Mouse (Mus musculus) layer of hippocampus, adult 9-10 months (tissue): ENCODE measurements around the gene Mob3a.
A peak's percentile ranks its signal among the peaks of the same experiment; 100 is the strongest.
"Not testable (repeated sequence)": the region's sequence is repeated elsewhere in the genome, so short reads cannot be mapped to it uniquely, and the experiment has no call there.

Source experiments
- DNase-seq: peaks from one replicate; pipeline ENCODE4 v3.0.0; 2022; ENCODE audit warnings: low spot score

Gene Mob3a

GRCm38 (mm10) chr10:80663485-80664196, 38.1 kb downstream of the Mob3a start:
- DNase-seq: no peak

DNA sequence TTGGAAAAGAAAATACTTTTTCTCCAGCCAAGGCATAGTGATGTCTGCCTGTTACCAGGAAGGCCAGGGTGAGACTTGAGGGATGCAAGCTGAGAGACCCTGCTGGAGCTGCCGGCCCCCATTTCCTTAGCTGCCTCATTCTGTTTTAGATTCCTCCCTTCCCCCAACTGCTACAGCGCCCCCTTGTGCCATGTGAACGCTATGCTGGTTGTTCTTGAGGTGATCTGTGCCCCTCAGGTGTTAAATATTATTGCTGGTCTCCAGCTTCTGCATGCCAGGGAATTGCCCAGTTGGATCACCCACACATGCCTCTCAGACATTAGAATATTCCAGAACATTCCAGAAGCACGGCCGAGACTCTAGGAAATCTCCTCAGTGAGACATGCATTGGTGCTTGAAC, 40.6 kb downstream of the Mob3a start:
- DNase-seq: no peak

GRCm38 (mm10) chr10:80659213-80659612, 42.6 kb downstream of the Mob3a start:
- DNase-seq: peak; percentile 78

GRCm38 (mm10) chr10:80658841-80659202, 43.0 kb downstream of the Mob3a start:
- DNase-seq: no peak

DNA sequence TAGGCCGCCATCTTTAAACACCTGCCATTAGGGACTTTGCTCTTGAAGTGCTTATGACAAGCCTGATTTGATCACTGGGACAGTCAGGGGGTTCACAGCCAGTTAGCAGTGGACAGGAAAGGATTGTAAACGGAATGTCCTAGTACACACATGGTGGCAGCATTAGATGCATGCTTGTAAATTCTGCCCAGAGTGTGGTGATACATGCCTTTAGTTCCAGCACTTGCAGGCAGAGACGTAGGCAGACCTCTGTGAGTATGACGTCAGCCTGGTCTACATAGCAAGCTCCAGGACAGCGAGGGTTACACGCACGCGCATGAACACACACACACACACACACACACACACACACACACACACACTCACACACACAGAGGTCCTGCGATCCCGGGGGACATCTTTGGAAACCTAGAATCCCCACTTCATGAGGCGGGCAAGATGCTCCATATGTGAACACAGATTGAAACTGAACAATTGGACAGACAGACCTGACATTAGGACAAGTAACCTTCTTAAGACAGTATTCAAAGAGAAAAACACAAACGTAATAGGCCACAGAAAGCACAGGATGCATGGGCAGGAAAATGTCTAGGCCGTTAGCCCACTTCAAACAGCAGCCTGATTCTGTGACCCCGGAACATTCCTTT, 43.5 kb downstream of the Mob3a start:
- DNase-seq: no peak

DNA sequence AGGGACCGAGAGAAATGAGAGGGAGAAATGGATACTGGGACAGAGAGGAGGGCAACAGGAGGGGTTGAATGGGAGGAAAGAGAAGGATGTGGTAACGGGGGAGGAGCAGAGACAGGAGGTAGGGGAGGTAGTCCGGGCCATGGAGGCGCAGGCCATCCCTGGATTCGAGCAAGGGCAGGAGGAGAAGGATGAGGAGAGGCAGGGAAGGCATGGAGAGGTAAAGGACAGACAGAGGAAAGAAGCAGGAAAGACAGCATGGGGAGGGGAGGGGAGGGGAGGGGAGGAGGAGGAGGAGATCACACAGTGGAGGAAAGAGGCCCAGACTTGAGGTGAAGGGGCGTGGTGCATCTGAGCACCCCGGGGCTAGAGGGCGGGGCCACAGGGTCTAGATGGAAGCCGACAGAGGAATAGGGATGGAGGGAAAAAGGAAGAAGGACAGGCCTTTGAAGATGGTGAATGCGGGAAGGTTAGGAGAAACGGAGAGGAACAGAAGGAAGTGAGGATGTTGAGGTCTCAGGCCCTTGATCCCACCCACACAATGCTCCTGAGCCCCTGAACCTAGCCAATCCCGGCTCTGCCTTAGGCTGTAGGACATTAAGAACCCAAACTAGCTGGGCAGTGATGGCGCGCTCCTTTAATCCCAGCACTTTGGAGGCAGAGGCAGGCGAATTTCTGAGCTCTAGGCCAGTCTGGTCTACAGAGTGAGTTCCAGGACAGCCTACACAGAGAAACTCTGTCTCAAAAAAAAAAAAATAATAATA, 44.7 kb downstream of the Mob3a start, which contains the start of gene Btbd2:
Gene Btbd2, minus strand, starts transcription at position 209 of the 761 bp plus-strand sequence.
- no peak for DNase-seq

GRCm38 (mm10) chr10:80656130-80656862, 45.5 kb downstream of the Mob3a start:
- peak; percentile 82 for DNase-seq

DNA sequence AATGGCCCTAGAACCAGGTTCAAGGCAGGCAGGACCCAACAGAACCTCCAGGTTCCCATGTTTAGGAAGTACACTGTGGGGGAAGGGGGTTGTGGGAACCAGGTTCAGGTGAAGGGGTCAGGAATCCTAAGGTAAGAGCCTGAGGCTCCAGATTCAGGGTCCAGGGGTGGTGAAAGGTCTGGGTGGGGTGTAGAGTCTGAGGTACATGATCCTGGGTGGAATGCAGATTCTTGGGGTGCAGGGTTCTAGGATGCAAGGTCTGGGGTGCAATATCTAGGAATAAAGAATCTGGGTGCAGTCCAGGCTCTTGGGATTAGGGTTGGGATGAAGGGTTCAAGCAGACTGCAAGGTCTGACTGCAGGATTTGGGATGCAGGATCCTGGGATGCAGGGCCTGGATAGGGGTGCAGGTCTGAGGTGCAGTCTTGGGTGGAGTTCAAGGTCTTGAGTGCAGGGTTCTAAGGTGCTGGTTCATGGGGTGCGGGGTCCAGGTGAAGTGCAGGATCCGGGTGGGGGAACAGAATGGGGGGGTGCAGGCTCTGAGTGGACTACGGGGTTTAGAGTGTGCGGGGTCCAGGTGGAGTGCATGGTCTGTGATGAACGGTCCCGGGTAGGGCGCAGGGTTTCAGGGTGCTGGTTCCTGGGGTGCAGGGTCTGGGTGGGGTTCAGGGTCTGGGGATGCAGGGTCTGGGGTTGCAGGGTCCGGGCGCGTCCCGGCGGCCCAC, 46.2 kb downstream of the Mob3a start:
- no peak for DNase-seq

DNA sequence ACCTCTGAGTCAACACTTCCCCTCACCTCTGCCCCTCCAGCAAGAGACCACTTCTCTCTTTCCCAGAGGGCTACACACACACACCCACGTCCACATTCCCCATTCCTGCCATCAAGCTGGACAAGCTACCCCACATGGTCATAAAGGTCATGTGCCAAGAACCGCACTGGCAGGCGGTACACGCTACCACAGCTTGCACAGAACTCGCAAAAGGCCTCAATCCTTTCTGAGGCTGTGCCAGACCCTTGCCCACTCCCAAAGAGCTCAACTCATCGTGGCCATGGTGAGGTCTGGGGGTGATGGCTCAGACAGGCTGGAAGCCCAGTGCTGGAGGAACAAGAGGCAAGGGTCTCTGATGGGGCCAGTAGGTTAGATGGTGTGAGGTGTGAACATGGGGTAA, 46.9 kb downstream of the Mob3a start:
- DNase-seq: no peak

- no peak for DNase-seq
Measured at GRCm38 (mm10) chr10:80653156-80653720, 48.5 kb downstream of the Mob3a start.

- no peak for DNase-seq
Measured at GRCm38 (mm10) chr10:80650392-80650791, 51.4 kb downstream of the Mob3a start.

DNA sequence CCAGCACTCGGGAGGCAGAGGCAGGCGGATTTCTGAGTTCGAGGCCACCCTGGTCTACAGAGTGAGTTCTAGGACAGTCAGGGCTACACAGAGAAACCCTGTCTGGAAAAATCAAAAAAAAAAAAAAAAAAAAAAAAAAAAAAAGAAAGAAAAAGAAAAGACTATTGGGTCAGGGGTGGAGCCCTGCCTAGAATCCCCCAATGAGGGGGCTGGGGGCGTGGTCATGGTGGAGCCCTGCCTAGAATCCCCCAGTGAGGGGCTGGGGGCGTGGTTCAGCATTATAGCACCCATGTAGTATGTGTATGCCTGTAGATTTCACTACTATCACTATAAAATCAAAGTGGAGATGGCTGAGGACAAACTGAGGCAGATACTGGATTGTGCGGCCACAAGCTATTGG, 51.9 kb downstream of the Mob3a start:
- DNase-seq: not testable (repeated sequence)

DNA sequence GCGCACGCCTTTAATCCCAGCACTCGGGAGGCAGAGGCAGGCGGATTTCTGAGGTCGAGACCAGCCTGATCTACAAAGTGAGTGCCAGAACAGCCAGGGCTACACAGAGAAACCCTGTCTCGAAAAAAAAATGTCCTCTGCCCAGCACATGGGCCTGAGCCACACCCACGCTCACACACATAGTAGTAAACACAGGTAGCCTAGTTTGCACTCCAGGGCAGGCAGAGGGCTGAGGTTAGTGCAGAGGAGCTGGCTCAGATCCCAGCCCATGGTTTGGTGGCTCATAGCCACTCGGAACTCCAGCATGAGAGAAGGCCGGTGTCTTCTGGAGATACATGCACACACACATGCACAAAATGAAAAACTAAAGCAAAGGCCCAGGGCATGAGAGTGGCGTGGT, 54.8 kb downstream of the Mob3a start:
- no peak for DNase-seq

DNA sequence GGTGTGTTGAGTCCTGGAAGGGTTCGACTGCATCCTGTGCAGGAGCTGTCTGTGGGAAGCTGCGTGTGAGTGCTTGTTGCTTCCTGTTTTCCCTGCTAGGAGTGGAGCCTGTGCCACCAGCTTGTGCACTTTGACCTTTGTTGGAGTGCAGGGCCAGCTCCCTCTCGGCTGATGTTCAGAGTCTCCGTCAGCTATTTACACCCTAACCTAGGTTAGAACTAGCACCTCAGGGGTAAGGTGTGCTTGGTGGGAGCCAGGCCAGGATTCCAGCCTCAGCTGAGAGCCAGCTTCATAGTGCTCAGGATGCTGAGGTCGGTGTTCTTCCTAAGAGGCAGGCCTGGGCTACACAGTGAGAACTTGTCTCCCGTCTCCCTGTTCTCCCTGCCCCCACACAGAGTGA, 66.4 kb downstream of the Mob3a start:
- no peak for DNase-seq
